Mouse (Mus musculus): ENCODE measurements around the gene Tmem270. TPM values are rescaled to one million over a fixed set of nuclear protein-coding genes. Genes with fewer than 3 reads are reported as not detected.

Tmem270 gene
- polyA plus RNA-seq, 1 experiment from 2014 or later: not detected

DNA sequence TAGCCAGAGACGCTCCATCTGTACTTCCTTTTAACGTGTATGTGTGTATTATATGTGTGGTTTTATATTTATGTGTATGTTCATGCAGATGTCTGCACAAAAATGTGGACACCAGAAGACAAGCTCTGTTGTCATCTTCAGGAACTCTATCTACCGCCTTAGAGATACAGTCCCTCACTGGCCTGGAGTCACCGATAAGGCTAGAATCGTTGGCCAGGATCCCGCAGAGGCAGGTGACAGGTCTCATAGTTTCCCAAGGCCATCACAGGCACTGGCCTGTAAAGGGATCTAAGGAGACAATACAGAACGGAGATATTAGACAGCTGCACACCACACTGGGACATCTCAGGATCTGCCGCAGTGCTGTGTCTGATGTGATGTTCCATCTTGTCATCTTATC lies 14.6 kb upstream of the Tmem270 start:
- WGBS: 93% methylated on average over 8 of the region's 8 CpGs
- Histone ChIP-seq H3K4me1 (replicated peaks) (no peaks in the 10 kb centered on the region), H3K36me3 (no peaks in the 10 kb centered on the region), H3K9me3 (0 out of 2 replicates have a peak, but pooled peaks cover 6% of the 10 kb centered on the region), H3K4me3 (no peak overlapping the region), H3K27me3 (no peaks in the 10 kb centered on the region), H3K4me2 (no peak overlapping the region), H3K9ac (no peak overlapping the region), H3K27ac (no peak overlapping the region)
- no peak for ATAC-seq (ENCODE audit: low FRiP score)

GRCm38 (mm10) chr5:134920106-134920687 lies 13.7 kb upstream of the Tmem270 start:
- Histone ChIP-seq H3K27ac (no peak overlapping the region), H3K27me3 (no peaks in the 10 kb centered on the region), H3K4me3 (no peak overlapping the region), H3K9me3 (0 out of 2 replicates have a peak, but pooled peaks cover 6% of the 10 kb centered on the region), H3K4me1 (replicated peaks) (no peaks in the 10 kb centered on the region), H3K9ac (no peak overlapping the region), H3K36me3 (no peaks in the 10 kb centered on the region), H3K4me2 (no peak overlapping the region)
- 86% methylated on average over 6 of the region's 6 CpGs for WGBS
- ATAC-seq (ENCODE audit: low FRiP score): no peak

GRCm38 (mm10) chr5:134919097-134919496 lies 12.6 kb upstream of the Tmem270 start:
- no peaks in the 10 kb centered on the region for H3K4me1 ChIP-seq (replicated peaks)
- 92% methylated on average over 3 of the region's 3 CpGs for whole genome bisulfite sequencing
- ATAC-seq (ENCODE audit: low FRiP score): no peak
- H3K9ac ChIP-seq: no peak overlapping the region
- no peaks in the 10 kb centered on the region for H3K36me3 ChIP-seq
- H3K4me2 ChIP-seq: no peak overlapping the region
- no peak overlapping the region for H3K27ac ChIP-seq
- 0 out of 2 replicates have a peak, but pooled peaks cover 6% of the 10 kb centered on the region for H3K9me3 ChIP-seq
- H3K4me3 ChIP-seq: no peak overlapping the region
- no peaks in the 10 kb centered on the region for H3K27me3 ChIP-seq

GRCm38 (mm10) chr5:134918071-134918832 lies 11.7 kb upstream of the Tmem270 start:
- H3K4me3 ChIP-seq: no peak overlapping the region
- H3K36me3 ChIP-seq: no peaks in the 10 kb centered on the region
- WGBS: 51% methylated on average over 16 of the region's 16 CpGs
- H3K4me1 ChIP-seq (replicated peaks): no peaks in the 10 kb centered on the region
- no peak overlapping the region for H3K9ac ChIP-seq
- no peak overlapping the region for H3K4me2 ChIP-seq
- H3K27me3 ChIP-seq: no peaks in the 10 kb centered on the region
- H3K9me3 ChIP-seq: 0 out of 2 replicates have a peak, but pooled peaks cover 6% of the 10 kb centered on the region
- no peak for ATAC-seq (ENCODE audit: low FRiP score)
- no peak overlapping the region for H3K27ac ChIP-seq

DNA sequence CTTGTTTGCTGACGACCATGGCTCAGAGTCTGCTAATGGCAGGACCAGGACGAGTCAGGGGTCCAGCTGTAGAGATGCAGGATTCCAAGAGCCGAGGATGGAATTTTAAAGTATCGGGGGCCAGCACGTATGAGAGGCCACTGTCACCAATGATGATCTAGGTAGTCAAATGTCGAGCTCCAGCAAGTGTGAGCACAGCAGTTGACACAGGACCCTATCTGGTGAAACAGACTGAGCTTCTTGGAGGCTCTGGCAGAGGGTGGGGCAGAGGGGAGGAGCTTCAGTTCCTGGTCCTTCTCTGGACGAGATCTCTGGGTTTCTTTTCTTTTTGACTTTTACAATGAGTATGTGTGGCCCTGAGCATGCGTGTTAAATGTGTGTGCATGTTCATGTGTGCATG lies 8.8 kb upstream of the Tmem270 start, which contains the start of gene Cldn13:
Gene Cldn13 (minus strand): TSS at position 216 of the 400 bp plus-strand sequence.
- H3K27me3 ChIP-seq: no peaks in the 10 kb centered on the region
- no peaks in the 10 kb centered on the region for H3K4me1 ChIP-seq (replicated peaks)
- H3K9ac ChIP-seq: no peak within 1 kb of the TSS
- WGBS: 87% methylated on average over 8 of the region's 8 CpGs
- ATAC-seq (ENCODE audit: low FRiP score): no peak
- 0 out of 2 replicates have a peak, but pooled peaks cover 6% of the 10 kb centered on the region for H3K9me3 ChIP-seq
- H3K4me3 ChIP-seq: no peak within 1 kb of the TSS
- H3K27ac ChIP-seq: no peak within 1 kb of the TSS
- no peak within 1 kb of the TSS for H3K4me2 ChIP-seq
- no peaks in the 10 kb centered on the region for H3K36me3 ChIP-seq

DNA sequence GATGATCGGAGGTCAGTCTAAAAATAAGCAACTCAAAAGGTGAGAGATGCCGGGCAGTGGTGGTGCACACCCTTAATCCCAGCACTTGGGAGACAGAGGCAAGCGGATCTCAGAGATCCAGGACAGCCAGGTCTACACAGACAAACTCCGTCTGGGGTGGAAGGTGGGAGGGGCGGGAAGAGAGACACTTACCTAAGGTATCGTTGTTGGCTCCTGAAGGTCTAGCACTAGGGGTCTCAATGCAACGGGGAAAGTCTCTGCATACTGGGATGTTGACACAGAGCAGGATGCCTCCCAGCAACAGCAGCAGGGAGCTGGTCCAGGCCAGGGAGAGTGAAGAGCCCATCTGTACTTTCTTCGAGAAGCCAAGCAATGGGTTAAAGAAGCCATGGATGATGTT lies 8.0 kb upstream of the Tmem270 start:
- Histone ChIP-seq H3K4me2 (no peak overlapping the region), H3K27me3 (no peaks in the 10 kb centered on the region), H3K9me3 (0 out of 2 replicates have a peak, but pooled peaks cover 6% of the 10 kb centered on the region), H3K4me1 (replicated peaks) (no peaks in the 10 kb centered on the region), H3K36me3 (no peaks in the 10 kb centered on the region), H3K9ac (no peak overlapping the region), H3K4me3 (no peak overlapping the region), H3K27ac (no peak overlapping the region)
- no peak for ATAC-seq (ENCODE audit: low FRiP score)
- 85% methylated on average over 8 of the region's 8 CpGs for WGBS

GRCm38 (mm10) chr5:134913753-134914152 lies 7.2 kb upstream of the Tmem270 start:
- Histone ChIP-seq H3K9ac (no peak overlapping the region), H3K9me3 (0 out of 2 replicates have a peak, but pooled peaks cover 6% of the 10 kb centered on the region), H3K36me3 (no peaks in the 10 kb centered on the region), H3K27me3 (no peaks in the 10 kb centered on the region), H3K4me2 (no peak overlapping the region), H3K4me1 (replicated peaks) (no peaks in the 10 kb centered on the region), H3K4me3 (no peak overlapping the region), H3K27ac (no peak overlapping the region)
- whole genome bisulfite sequencing: 94% methylated on average over 4 of the region's 4 CpGs
- ATAC-seq (ENCODE audit: low FRiP score): no peak

GRCm38 (mm10) chr5:134913352-134913751 lies 6.8 kb upstream of the Tmem270 start:
- WGBS: 90% methylated on average over 3 of the region's 3 CpGs
- no peak for ATAC-seq (ENCODE audit: low FRiP score)

DNA sequence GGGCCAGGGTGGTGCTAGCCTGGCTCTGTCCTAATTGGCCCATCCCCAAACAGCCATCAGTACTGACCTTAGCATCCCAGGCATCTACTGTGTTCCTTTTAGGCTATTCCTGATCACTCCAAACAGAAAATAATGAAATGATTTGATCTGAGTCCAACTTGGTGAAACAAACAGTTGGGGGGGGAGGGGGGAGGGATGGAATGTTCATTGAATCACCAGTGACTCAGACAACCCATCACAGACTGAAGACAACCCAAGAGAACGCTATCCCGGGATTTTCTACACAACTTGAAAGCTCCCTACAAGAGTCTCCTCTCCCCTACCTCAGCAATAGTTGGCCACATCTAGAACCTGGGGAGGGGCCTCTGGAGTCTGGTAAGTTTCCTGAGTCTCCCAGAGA lies 5.4 kb upstream of the Tmem270 start:
- no peak overlapping the region for H3K4me3 ChIP-seq
- WGBS: 90% methylated on average over 2 of the region's 2 CpGs
- no peak for ATAC-seq (ENCODE audit: low FRiP score)
- H3K4me1 ChIP-seq (replicated peaks): no peaks in the 10 kb centered on the region
- H3K36me3 ChIP-seq: no peaks in the 10 kb centered on the region
- H3K27ac ChIP-seq: no peak overlapping the region
- no peaks in the 10 kb centered on the region for H3K9me3 ChIP-seq
- H3K9ac ChIP-seq: no peak overlapping the region
- no peaks in the 10 kb centered on the region for H3K27me3 ChIP-seq
- no peak overlapping the region for H3K4me2 ChIP-seq

More at GRCm38 (mm10) chr5:134913352-134913751, 6.8 kb upstream of the Tmem270 start:
- no peaks in the 10 kb centered on the region for H3K4me1 ChIP-seq (replicated peaks)
- no peaks in the 10 kb centered on the region for H3K36me3 ChIP-seq
- H3K27ac ChIP-seq: no peak overlapping the region
- H3K9me3 ChIP-seq: 0 out of 2 replicates have a peak, but pooled peaks cover 6% of the 10 kb centered on the region
- no peak overlapping the region for H3K4me2 ChIP-seq
- no peaks in the 10 kb centered on the region for H3K27me3 ChIP-seq
- H3K4me3 ChIP-seq: no peak overlapping the region
- H3K9ac ChIP-seq: no peak overlapping the region

- peak; percentile 72 for ATAC-seq (ENCODE audit: low FRiP score)
- Histone ChIP-seq H3K27me3 (no peaks in the 10 kb centered on the region), H3K4me2 (no peak overlapping the region), H3K4me1 (replicated peaks) (no peaks in the 10 kb centered on the region), H3K27ac (no peak overlapping the region), H3K4me3 (no peak overlapping the region), H3K9me3 (no peaks in the 10 kb centered on the region), H3K9ac (no peak overlapping the region), H3K36me3 (no peaks in the 10 kb centered on the region)
- under 1% methylated on average over 13 of the region's 13 CpGs for WGBS
Measured at GRCm38 (mm10) chr5:134907135-134907534, 602 bp upstream of the Tmem270 start.

DNA sequence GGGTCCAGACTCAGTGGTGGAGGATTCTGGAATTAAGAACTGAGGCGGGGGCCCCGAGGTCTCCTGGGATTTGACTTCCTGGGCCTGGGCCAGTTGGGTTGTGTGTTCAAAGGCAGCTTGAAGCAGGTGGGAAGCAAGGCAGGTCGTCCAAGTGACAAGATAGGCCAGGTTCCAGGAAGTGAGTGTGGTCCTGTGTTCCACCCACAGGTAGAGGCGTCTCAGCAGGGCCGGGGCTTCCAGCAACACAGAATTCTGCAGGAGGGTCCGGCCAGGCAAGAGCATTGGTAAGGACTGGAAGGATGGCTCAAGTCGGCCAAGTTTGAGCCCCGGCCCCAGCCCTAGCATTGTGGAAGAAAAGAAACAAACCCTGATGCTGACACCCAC lies 4.9 kb downstream of the Tmem270 start:
- Histone ChIP-seq H3K9ac (no peak overlapping the region), H3K36me3 (no peaks in the 10 kb centered on the region), H3K4me2 (no peak overlapping the region), H3K27me3 (no peaks in the 10 kb centered on the region), H3K9me3 (no peaks in the 10 kb centered on the region), H3K27ac (0 out of 2 replicates have a peak overlapping the region, but pooled peaks have one; percentile 19), H3K4me3 (no peak overlapping the region), H3K4me1 (replicated peaks) (peaks cover 6% of the 10 kb centered on the region; the same call in 1 of the 2 replicates)
- 82% methylated on average over 8 of the region's 8 CpGs for WGBS
- ATAC-seq (ENCODE audit: low FRiP score): no peak

GRCm38 (mm10) chr5:134901012-134901643 lies 5.4 kb downstream of the Tmem270 start:
- Histone ChIP-seq H3K36me3 (no peaks in the 10 kb centered on the region), H3K4me2 (no peak overlapping the region), H3K9ac (no peak overlapping the region), H3K4me1 (replicated peaks) (peaks cover 6% of the 10 kb centered on the region; the same call in 1 of the 2 replicates), H3K27ac (0 out of 2 replicates have a peak overlapping the region, but pooled peaks have one; percentile 19), H3K9me3 (no peaks in the 10 kb centered on the region), H3K27me3 (no peaks in the 10 kb centered on the region), H3K4me3 (no peak overlapping the region)
- ATAC-seq (ENCODE audit: low FRiP score): no peak
- 42% methylated on average over 12 of the region's 12 CpGs for WGBS
